Mouse (Mus musculus): Measurements from ENCODE around the gene Sik2. TPM values are rescaled to one million over a fixed set of nuclear protein-coding genes. Genes with fewer than 3 reads are reported as not detected.

Gene Sik2
- polyA plus RNA-seq, 1 experiment from 2014 or later, result 15.6 TPM

DNA sequence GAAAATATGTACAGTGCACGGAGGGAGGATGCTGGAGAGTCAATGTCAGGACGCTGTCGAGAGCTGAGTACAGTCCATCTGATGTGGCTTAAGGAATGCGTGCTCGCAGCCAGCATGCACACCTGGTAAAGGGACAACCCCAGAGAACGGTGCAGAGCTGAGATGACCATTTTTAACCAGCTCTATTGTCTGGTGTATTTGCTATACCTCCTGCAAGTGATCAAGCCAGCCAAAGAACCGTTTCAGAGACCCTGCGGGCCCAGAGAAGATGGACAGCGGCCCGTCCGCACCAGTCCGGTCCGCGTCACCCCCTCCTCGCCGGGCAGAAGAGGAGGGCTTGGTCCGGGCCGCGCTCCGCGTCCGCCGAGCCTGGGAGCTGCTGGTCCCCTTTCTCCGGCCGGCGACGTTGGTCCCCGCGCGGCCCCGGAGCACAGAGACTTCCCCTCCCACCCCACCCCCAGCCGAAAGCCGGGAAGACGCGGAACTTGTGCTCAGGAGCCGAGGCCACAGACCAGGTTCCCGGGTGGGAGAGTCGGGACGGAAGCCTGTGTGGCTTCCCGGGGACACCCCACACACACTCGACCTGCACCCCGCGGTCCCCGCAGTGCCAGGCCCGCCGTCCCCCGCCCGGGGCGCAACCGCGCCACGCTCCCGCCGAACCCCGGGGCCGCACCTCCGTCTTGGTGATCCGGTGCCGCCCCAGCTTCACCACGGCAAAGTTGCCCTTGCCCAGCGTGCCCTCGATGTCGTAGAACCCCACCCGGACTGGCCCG lies 619 bp downstream of the Sik2 start:
- no peaks in the 10 kb centered on the region for H3K9me3 ChIP-seq (replicated peaks; ENCODE audit: control insufficient read depth, low read length)
- peaks cover 8% of the 10 kb centered on the region; the same call in 1 of the 2 replicates for H3K4me1 ChIP-seq (ENCODE audit: control insufficient read depth, insufficient read depth, low read length)
- peak; percentile 15; the same call in 1 of the 2 replicates for ATAC-seq (replicated peaks; ENCODE audit: insufficient number of reproducible peaks, low FRiP score, low TSS enrichment)
- no peaks in the 10 kb centered on the region for H3K36me3 ChIP-seq (ENCODE audit: control insufficient read depth, insufficient read depth, low read length)
- H3K27ac ChIP-seq (ENCODE audit: low read depth, low read length), result peak overlapping the region; percentile 87
- H3K27me3 ChIP-seq (ENCODE audit: control insufficient read depth, insufficient read depth, low read length), result no peaks in the 10 kb centered on the region
- WGBS (ENCODE audit: insufficient replicate concordance), result under 1% methylated on average over 64 of the region's 65 CpGs
- peak overlapping the region; percentile 86 for H3K9ac ChIP-seq (ENCODE audit: low read depth, low read length)
- peak overlapping the region; percentile 92 for H3K4me3 ChIP-seq (ENCODE audit: low read depth, low read length)
- H3K4me2 ChIP-seq, result peak overlapping the region; percentile 79

DNA sequence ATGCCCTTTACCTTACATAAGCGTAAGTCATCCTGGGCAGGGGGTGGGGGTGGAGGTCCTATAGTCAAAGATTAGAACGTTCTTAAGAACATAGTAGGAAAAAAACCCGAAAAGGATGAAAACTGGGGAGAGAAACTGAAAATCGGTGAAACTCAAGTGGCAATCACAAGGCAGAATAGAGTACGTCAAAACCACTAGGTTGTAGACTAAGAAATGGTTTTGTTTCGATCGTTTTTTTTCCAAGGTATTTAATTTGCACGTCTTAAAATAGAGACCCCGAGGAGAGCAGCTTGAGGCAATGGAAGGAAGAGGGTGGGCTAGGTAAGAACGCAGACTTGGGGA lies 1.2 kb downstream of the Sik2 start:
- WGBS (ENCODE audit: insufficient replicate concordance), result 13% methylated on average over 10 of the region's 10 CpGs
- no peak for ATAC-seq (replicated peaks; ENCODE audit: insufficient number of reproducible peaks, low FRiP score, low TSS enrichment)
- Histone ChIP-seq H3K9ac (ENCODE audit: low read depth, low read length) (peak overlapping the region; percentile 86), H3K4me1 (ENCODE audit: control insufficient read depth, insufficient read depth, low read length) (peaks cover 8% of the 10 kb centered on the region; the same call in 1 of the 2 replicates), H3K4me2 (peak overlapping the region; percentile 79), H3K9me3 (replicated peaks; ENCODE audit: control insufficient read depth, low read length) (no peaks in the 10 kb centered on the region), H3K4me3 (ENCODE audit: low read depth, low read length) (peak overlapping the region; percentile 92), H3K36me3 (ENCODE audit: control insufficient read depth, insufficient read depth, low read length) (no peaks in the 10 kb centered on the region), H3K27me3 (ENCODE audit: control insufficient read depth, insufficient read depth, low read length) (no peaks in the 10 kb centered on the region), H3K27ac (ENCODE audit: low read depth, low read length) (no peak overlapping the region)

DNA sequence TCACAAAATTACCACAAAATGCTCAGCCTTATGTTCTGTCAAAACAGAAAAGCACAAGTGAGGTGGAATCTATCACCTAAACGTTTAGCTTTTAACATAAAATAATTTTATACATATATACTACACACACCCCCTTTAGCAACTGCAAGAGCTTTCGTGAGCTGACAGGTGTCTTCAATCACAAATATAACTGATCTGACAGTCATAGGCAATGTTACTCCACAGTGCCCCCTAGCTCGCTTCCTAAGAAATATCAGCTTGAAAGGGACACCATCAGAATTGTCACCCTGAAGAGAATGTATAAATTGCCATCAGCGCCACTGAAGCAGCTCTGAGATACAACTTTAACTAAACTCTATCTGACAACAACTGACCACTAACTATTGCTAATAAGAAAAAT lies 2.0 kb downstream of the Sik2 start:
- Histone ChIP-seq H3K27ac (ENCODE audit: low read depth, low read length) (no peak overlapping the region), H3K9me3 (replicated peaks; ENCODE audit: control insufficient read depth, low read length) (no peaks in the 10 kb centered on the region), H3K4me1 (ENCODE audit: control insufficient read depth, insufficient read depth, low read length) (peaks cover 8% of the 10 kb centered on the region; the same call in 1 of the 2 replicates), H3K4me3 (ENCODE audit: low read depth, low read length) (no peak overlapping the region), H3K9ac (ENCODE audit: low read depth, low read length) (no peak overlapping the region), H3K4me2 (no peak overlapping the region; the same call in 1 of the 2 replicates), H3K27me3 (ENCODE audit: control insufficient read depth, insufficient read depth, low read length) (no peaks in the 10 kb centered on the region), H3K36me3 (ENCODE audit: control insufficient read depth, insufficient read depth, low read length) (no peaks in the 10 kb centered on the region)
- WGBS (ENCODE audit: insufficient replicate concordance), result 6% methylated on average over 4 of the region's 4 CpGs
- ATAC-seq (replicated peaks; ENCODE audit: insufficient number of reproducible peaks, low FRiP score, low TSS enrichment), result no peak

DNA sequence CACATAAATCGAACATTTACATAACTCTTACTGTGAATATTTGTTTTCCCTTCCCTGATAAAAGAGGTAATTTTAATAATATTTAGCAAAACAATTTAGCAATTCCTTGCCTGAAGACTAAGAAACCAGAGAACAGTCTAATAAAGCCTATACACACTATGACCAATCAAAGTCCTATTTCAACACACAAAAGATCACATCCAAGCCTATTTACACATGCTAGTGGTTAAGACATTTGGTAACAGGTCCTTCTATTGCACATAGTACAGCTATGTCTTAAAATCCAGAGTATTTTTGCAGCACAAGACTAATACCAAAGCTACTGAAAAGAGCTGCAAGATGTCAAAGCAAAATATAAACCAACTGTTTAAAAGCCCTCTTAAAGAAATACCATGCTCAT lies 4.8 kb downstream of the Sik2 start:
- Histone ChIP-seq H3K4me3 (ENCODE audit: low read depth, low read length) (no peak overlapping the region), H3K4me2 (no peak overlapping the region), H3K27me3 (ENCODE audit: control insufficient read depth, insufficient read depth, low read length) (no peaks in the 10 kb centered on the region), H3K9ac (ENCODE audit: low read depth, low read length) (no peak overlapping the region), H3K4me1 (ENCODE audit: control insufficient read depth, insufficient read depth, low read length) (peaks cover 3% of the 10 kb centered on the region; the same call in 1 of the 2 replicates), H3K27ac (ENCODE audit: low read depth, low read length) (no peak overlapping the region), H3K36me3 (ENCODE audit: control insufficient read depth, insufficient read depth, low read length) (0 out of 2 replicates have a peak, but pooled peaks cover 4% of the 10 kb centered on the region), H3K9me3 (replicated peaks; ENCODE audit: control insufficient read depth, low read length) (no peaks in the 10 kb centered on the region)
- no peak for ATAC-seq (replicated peaks; ENCODE audit: insufficient number of reproducible peaks, low FRiP score, low TSS enrichment)
- 74% methylated on average over 1 of the region's 1 CpGs for WGBS (ENCODE audit: insufficient replicate concordance)

DNA sequence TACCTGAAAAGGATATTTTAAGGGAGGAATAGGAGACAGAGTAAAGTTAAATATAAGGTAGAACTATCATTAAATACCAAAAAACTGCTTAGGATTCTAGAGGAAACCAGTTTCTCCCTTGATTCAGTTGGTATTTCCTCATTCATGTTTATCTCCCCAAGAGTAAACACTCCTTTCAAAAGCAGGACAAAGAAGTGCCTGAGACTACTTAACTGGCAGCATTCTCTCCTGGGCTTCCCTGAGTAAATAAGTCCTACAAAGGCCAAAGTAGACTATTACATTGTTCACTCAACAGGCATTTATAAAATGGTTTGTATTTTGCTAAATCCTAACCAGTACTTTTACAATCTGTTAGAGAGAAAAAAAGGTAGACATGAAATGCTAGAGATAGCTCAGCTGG lies 22.2 kb downstream of the Sik2 start:
- no peaks in the 10 kb centered on the region for H3K27me3 ChIP-seq (ENCODE audit: control insufficient read depth, insufficient read depth, low read length)
- H3K9ac ChIP-seq (ENCODE audit: low read depth, low read length), result no peak overlapping the region
- no peak overlapping the region for H3K4me3 ChIP-seq (ENCODE audit: low read depth, low read length)
- H3K4me1 ChIP-seq (ENCODE audit: control insufficient read depth, insufficient read depth, low read length), result 0 out of 2 replicates have a peak, but pooled peaks cover 3% of the 10 kb centered on the region
- H3K4me2 ChIP-seq, result no peak overlapping the region
- H3K27ac ChIP-seq (ENCODE audit: low read depth, low read length), result peak overlapping the region; percentile 10; the same call in 1 of the 2 replicates
- no peaks in the 10 kb centered on the region for H3K36me3 ChIP-seq (ENCODE audit: control insufficient read depth, insufficient read depth, low read length)
- no peak for ATAC-seq (replicated peaks; ENCODE audit: insufficient number of reproducible peaks, low FRiP score, low TSS enrichment)
- no peaks in the 10 kb centered on the region for H3K9me3 ChIP-seq (replicated peaks; ENCODE audit: control insufficient read depth, low read length)

DNA sequence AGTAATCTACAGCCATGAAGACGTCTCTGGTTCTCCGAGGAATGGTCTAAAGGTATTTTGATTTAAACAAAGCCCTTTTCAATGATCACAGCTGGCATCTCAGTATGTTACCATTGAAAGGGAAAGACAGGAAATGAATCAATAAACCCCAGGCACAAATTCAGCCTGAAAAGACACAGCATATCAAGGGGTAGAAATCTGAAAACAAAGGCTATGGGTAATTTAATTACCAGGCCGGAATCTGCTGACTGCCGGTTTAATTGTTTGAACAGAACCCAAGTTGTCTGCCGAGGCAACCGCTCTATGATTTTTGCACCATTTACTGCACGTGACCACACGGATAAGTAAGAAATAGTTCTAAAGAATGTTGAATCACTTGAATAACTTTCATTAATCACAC lies 22.8 kb downstream of the Sik2 start:
- WGBS (ENCODE audit: insufficient replicate concordance), result 50% methylated on average over 8 of the region's 8 CpGs
- H3K4me3 ChIP-seq (ENCODE audit: low read depth, low read length), result no peak overlapping the region
- ATAC-seq (replicated peaks; ENCODE audit: insufficient number of reproducible peaks, low FRiP score, low TSS enrichment), result no peak

DNA sequence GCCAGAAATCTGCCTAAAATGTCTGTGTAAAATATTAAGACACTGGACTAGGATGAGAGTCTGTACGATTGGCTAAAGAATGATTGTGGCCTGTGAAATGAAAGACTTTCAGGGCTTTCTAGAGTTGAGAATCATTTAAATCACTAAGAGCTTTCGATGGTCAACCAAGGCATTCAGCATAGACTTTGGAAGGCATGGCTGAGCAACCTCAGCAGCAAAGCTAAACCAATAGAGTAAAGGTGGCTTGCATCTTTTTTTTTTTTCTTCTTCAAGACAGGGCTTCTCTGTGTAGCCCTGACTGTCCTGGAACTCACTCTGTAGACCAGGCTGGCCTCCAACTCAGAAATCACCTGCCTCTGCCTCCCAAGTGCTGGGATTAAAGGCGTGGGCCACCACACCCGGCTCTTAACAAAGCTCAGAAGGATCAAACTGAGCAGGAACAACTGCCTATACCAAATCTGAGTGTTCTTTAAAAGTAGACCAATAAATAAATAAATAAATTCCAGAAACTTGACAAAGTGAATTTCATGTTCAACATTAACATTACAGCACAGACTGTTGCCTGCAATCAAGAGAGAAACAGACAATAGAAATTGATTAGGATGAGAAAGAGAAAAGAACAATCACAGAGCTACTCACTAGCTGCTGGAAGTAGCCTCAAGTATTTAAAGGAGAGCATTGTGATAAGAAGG lies 27.2 kb downstream of the Sik2 start:
- H3K27me3 ChIP-seq (ENCODE audit: control insufficient read depth, insufficient read depth, low read length), result no peaks in the 10 kb centered on the region
- H3K27ac ChIP-seq (ENCODE audit: low read depth, low read length), result no peak overlapping the region
- H3K4me2 ChIP-seq, result no peak overlapping the region
- 83% methylated on average over 4 of the region's 4 CpGs for WGBS (ENCODE audit: insufficient replicate concordance)
- H3K4me3 ChIP-seq (ENCODE audit: low read depth, low read length), result no peak overlapping the region
- H3K36me3 ChIP-seq (ENCODE audit: control insufficient read depth, insufficient read depth, low read length), result no peaks in the 10 kb centered on the region
- H3K9me3 ChIP-seq (replicated peaks; ENCODE audit: control insufficient read depth, low read length), result no peaks in the 10 kb centered on the region
- H3K4me1 ChIP-seq (ENCODE audit: control insufficient read depth, insufficient read depth, low read length), result no peaks in the 10 kb centered on the region
- H3K9ac ChIP-seq (ENCODE audit: low read depth, low read length), result no peak overlapping the region
- no peak for ATAC-seq (replicated peaks; ENCODE audit: insufficient number of reproducible peaks, low FRiP score, low TSS enrichment)

More for the DNA sequence above, 22.8 kb downstream of the Sik2 start:
- no peak overlapping the region for H3K9ac ChIP-seq (ENCODE audit: low read depth, low read length)
- no peaks in the 10 kb centered on the region for H3K27me3 ChIP-seq (ENCODE audit: control insufficient read depth, insufficient read depth, low read length)
- H3K27ac ChIP-seq (ENCODE audit: low read depth, low read length), result no peak overlapping the region
- H3K4me2 ChIP-seq, result no peak overlapping the region
- H3K4me1 ChIP-seq (ENCODE audit: control insufficient read depth, insufficient read depth, low read length), result 0 out of 2 replicates have a peak, but pooled peaks cover 3% of the 10 kb centered on the region
- H3K9me3 ChIP-seq (replicated peaks; ENCODE audit: control insufficient read depth, low read length), result no peaks in the 10 kb centered on the region
- no peaks in the 10 kb centered on the region for H3K36me3 ChIP-seq (ENCODE audit: control insufficient read depth, insufficient read depth, low read length)

DNA sequence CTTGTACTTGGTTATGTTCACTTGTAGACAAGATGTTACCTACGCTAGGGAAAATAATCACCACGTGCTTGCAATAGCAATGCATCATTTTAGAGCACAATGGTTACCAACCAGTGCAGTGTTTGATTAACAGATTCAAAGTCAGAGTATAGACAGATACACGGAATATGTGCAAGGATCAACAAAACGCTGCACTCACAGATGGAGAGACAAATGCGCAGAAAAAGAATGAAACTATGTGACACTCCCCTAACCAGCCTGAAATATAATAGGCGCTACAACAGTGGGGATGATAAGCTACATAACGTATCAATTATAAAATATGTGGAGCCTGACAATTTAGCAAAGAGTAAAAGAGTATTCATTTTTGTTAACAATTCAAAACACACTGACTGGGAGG lies 34.2 kb downstream of the Sik2 start:
- no peaks in the 10 kb centered on the region for H3K27me3 ChIP-seq (ENCODE audit: control insufficient read depth, insufficient read depth, low read length)
- H3K36me3 ChIP-seq (ENCODE audit: control insufficient read depth, insufficient read depth, low read length), result no peaks in the 10 kb centered on the region
- no peak overlapping the region for H3K4me2 ChIP-seq
- no peak overlapping the region for H3K27ac ChIP-seq (ENCODE audit: low read depth, low read length)
- no peaks in the 10 kb centered on the region for H3K9me3 ChIP-seq (replicated peaks; ENCODE audit: control insufficient read depth, low read length)
- 89% methylated on average over 7 of the region's 7 CpGs for WGBS (ENCODE audit: insufficient replicate concordance)
- no peaks in the 10 kb centered on the region for H3K4me1 ChIP-seq (ENCODE audit: control insufficient read depth, insufficient read depth, low read length)
- no peak overlapping the region for H3K4me3 ChIP-seq (ENCODE audit: low read depth, low read length)
- no peak overlapping the region for H3K9ac ChIP-seq (ENCODE audit: low read depth, low read length)
- no peak for ATAC-seq (replicated peaks; ENCODE audit: insufficient number of reproducible peaks, low FRiP score, low TSS enrichment)

All from heart, embryonic 11.5 days (tissue).